Mouse (Mus musculus) midbrain, embryonic 14.5 days (tissue): ENCODE measurements around the gene Pou2f3. TPM values are rescaled to one million over a fixed set of nuclear protein-coding genes. Genes with fewer than 3 reads are reported as not detected.

Source experiments
- ATAC-seq: fragments of 200-750 bp; cut with Nextera tagmentation; 2 replicates; pipeline ENCODE4 v1.8.0; 2017; ENCODE audit warnings: moderate number of reproducible peaks, moderate library complexity; ENCODE audit not compliant: low FRiP score, low TSS enrichment
- DNase-seq: peaks from one replicate; pipeline ENCODE4 v3.0.0-alpha.2; 2015
- H3K27ac ChIP-seq: fragments of 300-500 bp; sonication (generic); replicated peaks from 2 replicates; pipeline ENCODE4 v1.5.1; 2014; ENCODE audit warnings: mild to moderate bottlenecking, low read depth, low read length, moderate library complexity
- H3K27me3 ChIP-seq: fragments of 300-500 bp; sonication (generic); 2 replicates; pipeline ENCODE4 v1.6.1; 2014; ENCODE audit warnings: low read length, control low read depth, mixed read lengths; ENCODE audit not compliant: control insufficient read depth, insufficient read depth
- H3K36me3 ChIP-seq: fragments of 300-500 bp; sonication (generic); 2 replicates; pipeline ENCODE4 v1.6.1; 2014; ENCODE audit warnings: low read length, control low read depth; ENCODE audit not compliant: control insufficient read depth, insufficient read depth
- H3K4me1 ChIP-seq: fragments of 300-500 bp; sonication (generic); 2 replicates; pipeline ENCODE4 v1.6.1; 2014; ENCODE audit warnings: mild to moderate bottlenecking, antibody characterized with exemption, low read length, control low read depth; ENCODE audit not compliant: control insufficient read depth, insufficient read depth
- H3K4me2 ChIP-seq: fragments of 300-500 bp; sonication (generic); 2 replicates; pipeline ENCODE4 v1.6.1; 2014; ENCODE audit warnings: mild to moderate bottlenecking, low read length, moderate library complexity
- H3K4me3 ChIP-seq: fragments of 300-500 bp; sonication (generic); replicated peaks from 2 replicates; pipeline ENCODE4 v1.5.1; 2014; ENCODE audit warnings: low read depth, low read length
- H3K9ac ChIP-seq: fragments of 300-500 bp; sonication (generic); replicated peaks from 2 replicates; pipeline ENCODE4 v1.6.1; 2014; ENCODE audit warnings: mild to moderate bottlenecking, low read length, moderate library complexity
- H3K9me3 ChIP-seq: fragments of 300-500 bp; sonication (generic); 2 replicates; pipeline ENCODE4 v1.6.1; 2016; ENCODE audit warnings: low read length, control low read depth, mixed read lengths; ENCODE audit not compliant: control insufficient read depth
- WGBS: fragments of 180-500 bp; shearing (Covaris S2); extraction: QIAGEN DNeasy Blood & Tissue Kit; methylation state at CpG from one replicate; pipeline ENCODE4 v1.1.7; 2014; 5-methylcytosine and 5-hydroxymethylcytosine counted together
- polyA plus RNA-seq: library from polyadenylated mRNA; unstranded; fragments of >200 nt; fragmentation: Nextera tagmentation; extraction: Ambion mirVana; gene quantifications from 2 replicates; pipeline ENCODE4 v1.2.1, GENCODE M21; 2014

Gene Pou2f3
- polyA plus RNA-seq, 1 experiment from 2014 or later, result not detected

DNA sequence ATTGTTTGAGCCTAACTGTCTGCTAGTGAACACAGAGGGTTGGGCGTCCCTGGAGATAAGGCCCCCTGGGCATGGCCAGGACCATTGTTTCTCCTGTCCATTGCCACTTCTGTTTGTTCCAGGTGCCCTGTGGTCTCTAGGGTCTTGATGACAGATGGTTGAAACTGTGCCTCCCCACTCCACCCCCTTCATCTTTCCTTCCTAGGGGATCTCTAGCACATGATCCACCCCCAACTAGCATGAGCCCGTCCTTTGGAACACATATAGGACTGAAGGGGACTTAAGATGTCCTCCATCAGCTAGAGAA lies 30.4 kb upstream of the Pou2f3 start:
- Histone ChIP-seq H3K4me1 (peaks cover 12% of the 10 kb centered on the region; the same call in 1 of the 2 replicates), H3K9me3 (no peaks in the 10 kb centered on the region), H3K36me3 (no peaks in the 10 kb centered on the region), H3K4me2 (peak overlapping the region; percentile 71), H3K27me3 (peaks cover 35% of the 10 kb centered on the region), H3K9ac (peak overlapping the region; percentile 43; the same call in 1 of the 2 replicates), H3K4me3 (no peak overlapping the region), H3K27ac (no peak overlapping the region)
- WGBS, result 52% methylated on average over 2 of the region's 2 CpGs
- no peak for DNase-seq
- no peak for ATAC-seq

- DNase-seq, result peak; percentile 78
- no peaks in the 10 kb centered on the region for H3K36me3 ChIP-seq
- peak within 1 kb of the TSS; percentile 71 for H3K4me2 ChIP-seq
- ATAC-seq, result peak; percentile 69; the same call in 1 of the 2 replicates
- H3K27me3 ChIP-seq, result peaks cover 35% of the 10 kb centered on the region
- H3K27ac ChIP-seq, result no peak within 1 kb of the TSS
- H3K4me1 ChIP-seq, result peaks cover 12% of the 10 kb centered on the region; the same call in 1 of the 2 replicates
- peak within 1 kb of the TSS; percentile 45 for H3K4me3 ChIP-seq
- peak within 1 kb of the TSS; percentile 43 for H3K9ac ChIP-seq
- under 1% methylated on average over 44 of the region's 44 CpGs for WGBS
- no peaks in the 10 kb centered on the region for H3K9me3 ChIP-seq
These were observed 29.8 kb upstream of the Pou2f3 start, which contains the start of gene Oaf for GRCm38 (mm10) chr9:43239712-43240593. TSS of gene Oaf (minus strand) at chr9:43239911.

DNA sequence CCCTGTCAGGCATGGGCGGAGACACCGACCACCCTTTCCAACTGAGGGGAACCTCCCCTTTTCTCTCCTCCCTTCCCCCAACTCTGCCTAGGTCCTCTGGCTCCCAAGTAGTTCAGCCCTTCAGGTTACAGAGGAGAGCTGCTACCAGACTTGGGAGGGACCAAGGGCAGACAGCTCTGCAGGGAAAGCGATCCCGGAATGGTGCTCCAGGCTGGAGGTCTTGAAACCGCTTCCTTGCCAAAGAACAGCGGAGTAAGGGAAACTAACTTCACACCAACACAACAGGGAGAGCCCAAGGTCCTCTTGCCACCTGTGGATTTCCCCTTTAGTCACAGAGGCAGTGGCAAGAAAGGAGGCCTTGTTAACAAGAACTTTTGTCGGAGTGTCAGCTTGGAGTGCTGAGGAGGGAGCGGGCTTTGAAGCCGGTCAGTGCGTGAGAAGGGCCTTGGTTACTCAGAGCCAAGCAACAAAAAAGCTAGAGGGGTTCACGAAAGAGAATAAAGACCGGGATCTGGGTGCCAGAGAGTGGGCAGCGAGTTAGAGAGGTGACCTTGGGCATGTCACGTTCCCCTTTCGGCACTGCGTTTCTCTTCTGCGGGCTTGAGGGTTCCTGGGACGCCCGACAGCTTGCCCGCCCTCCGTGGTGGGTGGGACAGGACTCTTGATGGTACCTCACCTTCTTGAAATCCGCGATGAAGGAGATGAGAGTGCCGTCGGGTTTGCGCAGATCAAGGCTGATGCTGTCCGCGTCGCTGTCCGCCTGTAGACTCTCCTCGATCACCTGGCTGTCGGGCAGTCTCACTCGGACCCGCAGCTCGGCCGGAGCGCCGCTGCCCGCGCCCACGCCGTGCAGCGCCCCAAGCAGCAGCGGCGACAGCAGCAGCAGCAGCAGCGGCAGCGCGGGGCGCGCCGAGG lies 28.7 kb upstream of the Pou2f3 start:
- peaks cover 12% of the 10 kb centered on the region; the same call in 1 of the 2 replicates for H3K4me1 ChIP-seq
- H3K27ac ChIP-seq, result no peak overlapping the region
- peak overlapping the region; percentile 43 for H3K9ac ChIP-seq
- H3K27me3 ChIP-seq, result peaks cover 35% of the 10 kb centered on the region
- peak overlapping the region; percentile 71 for H3K4me2 ChIP-seq
- DNase-seq, result peak; percentile 49
- peak overlapping the region; percentile 45 for H3K4me3 ChIP-seq
- whole genome bisulfite sequencing, result 1% methylated on average over 51 of the region's 51 CpGs
- no peak for ATAC-seq
- H3K36me3 ChIP-seq, result no peaks in the 10 kb centered on the region
- H3K9me3 ChIP-seq, result no peaks in the 10 kb centered on the region

GRCm38 (mm10) chr9:43238167-43238566 lies 28.0 kb upstream of the Pou2f3 start:
- Histone ChIP-seq H3K9ac (no peak overlapping the region), H3K27me3 (peaks cover 35% of the 10 kb centered on the region), H3K4me3 (no peak overlapping the region), H3K4me2 (no peak overlapping the region), H3K4me1 (peaks cover 12% of the 10 kb centered on the region; the same call in 1 of the 2 replicates), H3K27ac (no peak overlapping the region), H3K9me3 (no peaks in the 10 kb centered on the region), H3K36me3 (no peaks in the 10 kb centered on the region)
- 64% methylated on average over 2 of the region's 2 CpGs for WGBS
- no peak for ATAC-seq
- DNase-seq, result no peak

GRCm38 (mm10) chr9:43237111-43237775 lies 27.1 kb upstream of the Pou2f3 start:
- no peak for DNase-seq
- Histone ChIP-seq H3K4me1 (peaks cover 12% of the 10 kb centered on the region; the same call in 1 of the 2 replicates), H3K27me3 (peaks cover 35% of the 10 kb centered on the region), H3K4me3 (no peak overlapping the region), H3K36me3 (no peaks in the 10 kb centered on the region), H3K27ac (no peak overlapping the region), H3K4me2 (no peak overlapping the region), H3K9me3 (no peaks in the 10 kb centered on the region), H3K9ac (no peak overlapping the region)
- WGBS, result 56% methylated on average over 7 of the region's 7 CpGs
- no peak for ATAC-seq

- no peak overlapping the region for H3K4me3 ChIP-seq
- no peak overlapping the region for H3K27ac ChIP-seq
- 92% methylated on average over 7 of the region's 7 CpGs for WGBS
- no peaks in the 10 kb centered on the region for H3K36me3 ChIP-seq
- no peak overlapping the region for H3K9ac ChIP-seq
- H3K4me1 ChIP-seq, result peaks cover 12% of the 10 kb centered on the region; the same call in 1 of the 2 replicates
- no peaks in the 10 kb centered on the region for H3K9me3 ChIP-seq
- no peak overlapping the region for H3K4me2 ChIP-seq
- ATAC-seq, result no peak
- H3K27me3 ChIP-seq, result peaks cover 35% of the 10 kb centered on the region
- no peak for DNase-seq
These were observed 26.4 kb upstream of the Pou2f3 start for GRCm38 (mm10) chr9:43236576-43236975.

GRCm38 (mm10) chr9:43236106-43236505 lies 25.9 kb upstream of the Pou2f3 start:
- H3K36me3 ChIP-seq, result no peaks in the 10 kb centered on the region
- no peak overlapping the region for H3K27ac ChIP-seq
- H3K9ac ChIP-seq, result no peak overlapping the region
- DNase-seq (no peak), ATAC-seq (no peak)
- no peaks in the 10 kb centered on the region for H3K9me3 ChIP-seq
- peaks cover 12% of the 10 kb centered on the region; the same call in 1 of the 2 replicates for H3K4me1 ChIP-seq
- no peak overlapping the region for H3K4me2 ChIP-seq
- 94% methylated on average over 1 of the region's 1 CpGs for WGBS
- peaks cover 35% of the 10 kb centered on the region for H3K27me3 ChIP-seq
- no peak overlapping the region for H3K4me3 ChIP-seq

GRCm38 (mm10) chr9:43235336-43235735 lies 25.2 kb upstream of the Pou2f3 start:
- no peak overlapping the region for H3K4me2 ChIP-seq
- ATAC-seq (no peak), DNase-seq (no peak)
- H3K27ac ChIP-seq, result no peak overlapping the region
- H3K4me3 ChIP-seq, result no peak overlapping the region
- H3K9me3 ChIP-seq, result no peaks in the 10 kb centered on the region
- H3K9ac ChIP-seq, result no peak overlapping the region
- WGBS, result 85% methylated on average over 6 of the region's 6 CpGs
- peaks cover 31% of the 10 kb centered on the region for H3K27me3 ChIP-seq
- H3K4me1 ChIP-seq, result peaks cover 10% of the 10 kb centered on the region; the same call in 1 of the 2 replicates
- H3K36me3 ChIP-seq, result no peaks in the 10 kb centered on the region
